Mouse (Mus musculus) urinary bladder, postnatal 4 days (tissue): ENCODE results near the gene Egflam.

Experiments used
- DNase-seq, 2 experiments: peaks; one replicate each; pipeline ENCODE4 v3.0.0; 2021 to 2022; ENCODE audit warnings: low spot score in 2 of 2

The Egflam gene

GRCm38 (mm10) chr15:7397818-7398608 is at the start of gene Egflam:
TSS of gene Egflam (minus strand) at chr15:7398395.
- peak; percentile 47 to 61 for DNase-seq

GRCm38 (mm10) chr15:7443396-7444315 is 45.5 kb upstream of the Egflam start:
- no peak for DNase-seq

GRCm38 (mm10) chr15:7442148-7443100 is 44.2 kb upstream of the Egflam start:
- DNase-seq = no peak

- DNase-seq = no peak
Measured at GRCm38 (mm10) chr15:7424282-7424681, 26.1 kb upstream of the Egflam start.

- DNase-seq = no peak
Measured at GRCm38 (mm10) chr15:7404521-7404920, 6.3 kb upstream of the Egflam start.

GRCm38 (mm10) chr15:7398609-7399540 is 680 bp upstream of the Egflam start:
- peak; percentile 26 to 60 for DNase-seq

GRCm38 (mm10) chr15:7397446-7397817 is 763 bp downstream of the Egflam start:
- no peak for DNase-seq

GRCm38 (mm10) chr15:7383349-7383748 is 14.8 kb downstream of the Egflam start:
- DNase-seq = no peak

GRCm38 (mm10) chr15:7382457-7382856 is 15.7 kb downstream of the Egflam start:
- DNase-seq = no peak

GRCm38 (mm10) chr15:7352635-7353051 is 45.6 kb downstream of the Egflam start:
- DNase-seq = peak in 1 of 2 experiments; percentile 59

- no peak for DNase-seq
Measured at GRCm38 (mm10) chr15:7340703-7341309, 57.4 kb downstream of the Egflam start.

- no peak for DNase-seq
Measured at GRCm38 (mm10) chr15:7334517-7335298, 63.5 kb downstream of the Egflam start.

GRCm38 (mm10) chr15:7332875-7333274 is 65.3 kb downstream of the Egflam start:
- no peak for DNase-seq

GRCm38 (mm10) chr15:7322599-7323311 is 75.4 kb downstream of the Egflam start:
- DNase-seq = no peak

- DNase-seq = no peak
Measured at GRCm38 (mm10) chr15:7320901-7321300, 77.3 kb downstream of the Egflam start.

GRCm38 (mm10) chr15:7315539-7315938 is 82.7 kb downstream of the Egflam start:
- no peak for DNase-seq

GRCm38 (mm10) chr15:7308711-7309110 is 89.5 kb downstream of the Egflam start:
- no peak for DNase-seq

GRCm38 (mm10) chr15:7299892-7300291 is 98.3 kb downstream of the Egflam start:
- no peak for DNase-seq
